Mouse (Mus musculus) mouse embryonic stem cell (cell line): ENCODE results near the gene Cxcr5.

ENCODE experiments used
- in situ Hi-C, 2 experiments: fragments of 300-500 bp; cut with MboI; formaldehyde crosslinking; loops; 1 replicate in 1 of 2; 3 replicates in 1 of 2; pipeline ENCODE4 v1.14.3; 2019 to 2020; ENCODE audit warnings: low sequenced_read_pairs in 2 of 2, low pct_unique_long_range_greater_than_20kb in 1 of 2, mixed read lengths in 1 of 2; ENCODE audit not compliant: unreplicated experiment in 1 of 2

The Cxcr5 gene

DNA sequence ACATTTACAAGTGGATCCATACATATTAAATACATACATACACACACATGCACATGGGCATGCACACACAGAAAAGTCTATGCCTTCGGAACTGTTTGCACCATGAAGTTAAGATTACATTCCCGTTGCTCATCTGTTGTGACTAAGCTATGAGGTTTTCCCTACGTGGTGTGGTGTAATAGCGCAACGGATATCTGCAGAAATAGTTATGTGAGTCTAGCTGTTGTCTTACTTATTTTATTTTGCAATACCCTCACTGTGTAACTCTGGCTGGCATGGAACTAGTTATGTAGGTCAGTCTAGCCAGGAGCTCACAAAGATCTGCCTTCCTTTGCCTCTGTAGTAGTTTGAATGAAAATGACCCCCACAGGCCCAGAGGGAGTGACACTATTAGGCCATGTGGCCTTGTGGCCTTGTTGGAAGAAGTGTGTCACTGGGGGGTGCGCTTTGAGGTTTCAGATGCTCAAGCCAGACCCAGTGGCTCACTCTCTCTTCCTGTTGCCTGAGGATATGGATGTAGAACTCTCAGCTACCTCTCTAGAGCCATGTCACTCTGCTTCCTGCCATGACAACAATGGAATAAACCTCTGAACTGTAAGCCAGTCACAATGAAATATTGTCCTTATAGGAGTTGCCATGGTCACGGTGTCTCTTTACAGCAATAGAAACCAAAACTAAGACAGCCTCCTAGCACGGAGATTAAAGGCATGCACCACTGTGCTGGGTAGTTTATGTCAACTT, 13.1 kb downstream of the Cxcr5 start:
- in situ Hi-C loops, result no loop called here

DNA sequence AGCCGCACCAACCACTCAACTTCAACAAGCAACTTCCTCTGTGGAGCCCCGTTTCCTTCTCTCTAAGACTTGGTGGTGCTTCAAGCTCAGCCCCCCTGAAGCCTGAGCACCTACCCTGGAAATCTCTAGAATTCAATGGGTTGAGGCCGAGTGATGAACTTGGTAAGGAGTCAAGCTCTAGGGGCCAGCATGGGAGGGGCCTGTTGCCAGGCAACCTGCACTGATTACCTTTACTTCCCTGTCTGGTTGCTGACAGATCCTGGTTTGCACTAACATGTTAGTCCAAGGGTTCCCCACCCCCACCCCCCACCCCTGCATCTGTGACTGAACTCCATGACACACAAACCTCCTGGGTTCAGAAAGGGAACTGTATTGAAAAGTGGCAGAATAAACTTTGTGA, 16.7 kb downstream of the Cxcr5 start:
- in situ Hi-C loops, result no loop called here

DNA sequence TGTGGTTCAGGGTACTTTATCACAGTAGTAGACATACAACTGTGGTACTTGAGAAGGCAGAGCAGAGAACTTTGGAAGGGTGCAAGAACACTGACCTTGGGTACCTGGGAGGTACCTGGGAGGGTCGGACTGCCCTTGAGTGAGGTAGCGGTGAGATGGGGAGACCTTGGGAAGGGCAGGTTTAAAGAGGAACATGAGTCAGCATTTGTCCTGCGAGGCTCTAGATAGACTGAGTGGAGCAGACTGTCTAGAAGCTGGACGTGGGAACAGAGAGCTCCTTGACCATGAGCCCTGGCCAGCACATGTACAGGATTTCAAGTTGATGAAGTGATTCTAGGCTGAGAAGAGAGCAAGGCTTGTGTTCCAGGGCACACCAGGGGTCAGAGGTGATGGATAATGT, 19.3 kb downstream of the Cxcr5 start:
- in situ Hi-C loops, result no loop called here

DNA sequence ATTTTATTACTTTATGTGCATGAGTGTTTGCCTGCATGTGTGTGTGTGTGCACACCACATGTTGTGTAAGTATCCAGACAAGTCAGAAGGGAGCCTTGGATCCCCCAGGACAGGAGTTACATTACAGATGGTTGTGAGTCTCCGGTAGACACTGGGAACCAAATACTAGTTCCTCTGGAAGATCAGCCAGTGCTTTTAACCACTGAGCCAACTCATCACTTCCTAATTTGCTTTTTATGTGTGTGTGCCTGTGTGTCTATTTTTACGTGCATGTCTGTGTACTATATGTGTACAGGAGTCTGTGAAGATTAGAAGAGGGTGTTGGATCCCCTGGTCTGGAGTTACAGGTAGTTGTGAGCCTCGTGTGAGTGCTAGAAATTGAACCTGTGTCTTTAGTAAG, 21.0 kb downstream of the Cxcr5 start:
- in situ Hi-C loops, result no loop called here

DNA sequence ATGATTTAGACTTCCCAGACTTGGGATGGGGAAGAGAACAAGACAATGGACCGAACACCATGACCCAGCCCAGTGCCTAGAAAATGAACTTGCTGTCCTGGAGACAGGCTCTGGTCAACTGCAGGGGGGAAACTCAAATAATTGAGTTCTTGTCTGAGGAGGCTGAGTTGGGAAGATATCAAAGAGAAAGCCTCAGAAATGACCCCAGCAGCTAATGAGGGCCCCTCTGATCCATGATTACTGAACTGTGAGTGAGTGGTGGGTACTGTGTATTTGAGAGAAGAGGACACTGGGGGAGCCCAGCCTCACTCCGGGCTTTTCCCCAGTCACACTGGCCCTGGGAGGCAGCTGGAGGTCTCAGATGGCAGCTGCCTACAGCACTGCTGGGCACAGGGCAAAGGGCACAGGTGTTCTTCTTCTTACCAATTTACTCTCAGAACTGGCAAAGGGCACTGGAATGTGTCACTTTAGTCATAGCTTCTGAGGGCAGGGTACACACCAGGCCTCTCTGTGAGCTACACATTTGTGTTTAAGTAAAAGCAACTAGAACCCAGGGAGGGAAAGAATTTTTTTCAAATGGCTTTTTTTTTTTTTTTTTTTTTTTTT, 21.8 kb downstream of the Cxcr5 start:
- in situ Hi-C loops, result no loop called here

DNA sequence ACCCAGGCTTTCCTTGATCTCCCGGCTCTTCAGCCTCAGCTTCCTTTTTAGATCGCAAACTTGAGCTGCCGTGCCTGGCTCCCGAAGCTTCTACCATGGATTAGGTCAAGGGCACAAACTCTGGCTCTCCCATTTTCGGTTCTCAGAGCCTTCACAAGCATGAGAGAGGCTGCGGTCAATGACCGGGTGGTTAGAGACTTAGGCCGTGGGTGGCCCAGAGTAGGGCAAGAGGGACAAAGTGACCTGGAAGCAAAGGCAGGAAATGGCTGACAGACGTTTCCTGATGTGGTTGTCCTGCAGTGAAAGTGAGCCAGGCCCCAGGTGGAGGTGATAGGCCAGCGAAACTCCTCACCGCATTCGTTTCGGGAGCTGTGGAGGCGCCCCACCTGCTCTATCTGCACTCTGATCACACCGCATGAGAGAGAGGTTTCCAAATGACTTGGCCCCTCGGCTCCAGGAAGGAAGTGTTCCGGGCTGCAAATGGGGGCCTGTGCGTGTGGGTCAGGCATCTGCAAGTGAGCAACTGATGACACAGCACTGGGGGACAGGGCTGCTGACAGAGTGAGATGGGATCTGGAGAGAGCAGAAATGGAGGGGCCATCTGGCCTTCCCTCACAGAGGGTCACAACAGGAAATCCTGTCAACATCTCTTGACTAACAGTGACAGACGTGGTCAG, 23.9 kb downstream of the Cxcr5 start:
- in situ Hi-C loops, result no loop called here

DNA sequence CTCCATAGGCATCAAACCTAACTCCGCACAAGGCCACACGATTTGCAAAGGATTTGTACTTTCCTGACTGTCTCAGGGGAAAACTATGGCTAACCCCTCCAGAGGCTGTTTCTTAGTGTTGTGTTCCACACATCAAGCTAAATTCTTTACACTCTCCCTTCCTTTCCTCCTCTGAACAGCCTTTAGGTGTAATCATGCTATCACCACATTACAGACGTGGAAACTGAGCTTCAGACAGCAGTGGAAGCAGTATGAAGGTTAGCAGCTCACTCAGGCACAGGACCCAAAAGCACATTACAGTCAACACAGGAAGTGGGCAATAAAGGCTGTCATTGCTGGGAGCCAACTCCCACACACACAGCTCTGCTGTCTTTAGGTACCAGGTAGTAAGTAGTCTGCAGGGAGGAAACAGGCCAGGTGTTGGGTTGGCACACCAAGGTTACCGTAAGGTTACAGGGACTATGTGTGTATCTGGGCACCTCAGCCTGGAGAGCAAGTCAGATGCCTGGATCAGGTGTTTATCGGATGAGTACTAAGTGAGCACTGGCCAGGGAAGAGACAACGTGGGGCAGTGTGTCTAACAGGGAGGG, 28.6 kb downstream of the Cxcr5 start:
- in situ Hi-C loops, result no loop called here

DNA sequence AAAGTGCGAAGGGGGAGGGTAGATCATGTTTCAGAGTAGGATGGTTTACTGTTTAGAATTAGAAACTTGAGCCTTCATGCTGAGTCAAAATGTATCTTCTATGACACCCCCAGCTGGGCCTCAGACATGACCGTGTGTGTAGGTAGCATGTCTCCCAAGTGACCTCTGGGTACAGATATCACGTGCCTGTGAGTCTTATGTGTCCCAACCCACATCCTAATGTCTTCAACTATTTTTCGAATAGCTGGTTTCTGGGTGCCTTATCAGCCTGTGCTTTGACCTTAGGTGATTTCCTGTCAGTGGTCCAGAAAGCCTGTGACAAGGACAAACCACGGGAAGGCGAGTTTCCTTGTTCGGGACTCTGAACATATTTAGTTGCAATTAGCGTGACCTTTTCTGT, 33.3 kb downstream of the Cxcr5 start:
- in situ Hi-C loops, result no loop called here

DNA sequence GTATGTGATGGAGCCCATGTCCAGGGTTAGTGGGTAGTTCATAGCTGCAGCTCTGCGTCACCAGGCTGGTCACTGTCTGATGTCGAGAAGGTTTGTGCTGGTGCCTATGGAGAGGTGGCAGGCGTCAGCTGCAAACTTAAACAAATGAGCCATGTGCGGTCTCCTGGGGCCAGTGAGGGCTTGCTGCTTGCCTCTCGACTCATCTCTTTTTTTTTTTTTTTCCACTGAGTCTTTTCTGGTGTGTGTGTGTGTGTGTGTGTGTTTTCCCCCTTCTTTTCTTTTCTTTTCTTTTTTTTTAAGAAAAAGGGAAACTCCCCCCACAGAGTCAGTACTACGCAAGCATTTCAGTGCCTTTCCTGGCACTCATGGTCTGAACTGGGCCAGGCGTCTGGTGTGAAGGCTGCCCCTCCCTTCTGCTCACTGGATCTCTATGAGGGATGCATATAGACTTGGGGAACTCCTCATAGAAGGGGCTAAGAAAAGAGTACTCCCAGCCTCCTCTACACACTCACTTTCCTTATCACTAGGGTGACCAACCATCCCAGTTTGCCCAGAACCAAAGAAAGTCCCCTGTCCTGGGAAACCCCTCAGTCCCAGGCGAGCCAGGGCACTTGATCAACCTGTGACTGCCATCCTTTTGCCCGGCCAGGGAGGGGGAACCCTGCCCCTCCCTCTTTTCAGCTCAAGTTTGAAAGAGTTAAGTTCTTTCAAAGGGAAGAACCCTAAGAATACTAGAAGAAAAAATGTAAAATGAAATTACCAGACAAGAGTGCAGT, 35.2 kb downstream of the Cxcr5 start:
- in situ Hi-C loops, result no loop called here

DNA sequence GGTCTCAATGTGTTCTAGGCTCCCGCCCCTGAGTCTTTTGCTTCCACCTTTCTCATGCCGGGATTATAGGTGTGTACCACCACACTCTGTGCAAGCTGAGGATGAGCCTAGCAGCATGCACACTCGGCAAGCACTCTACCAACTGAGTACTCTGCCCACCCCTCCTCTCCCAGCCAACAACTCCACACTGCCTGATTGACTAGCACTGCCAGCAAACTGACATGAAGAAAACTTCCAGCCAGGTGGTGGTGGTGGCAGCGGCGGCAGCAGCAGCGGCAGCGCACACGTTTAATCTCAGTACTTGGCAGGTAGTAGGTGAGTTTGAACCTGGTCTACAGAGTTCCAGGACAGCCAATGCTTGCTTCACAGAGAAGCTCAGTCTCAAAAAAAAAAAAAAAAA, 36.1 kb downstream of the Cxcr5 start:
- in situ Hi-C loops, result no loop called here

DNA sequence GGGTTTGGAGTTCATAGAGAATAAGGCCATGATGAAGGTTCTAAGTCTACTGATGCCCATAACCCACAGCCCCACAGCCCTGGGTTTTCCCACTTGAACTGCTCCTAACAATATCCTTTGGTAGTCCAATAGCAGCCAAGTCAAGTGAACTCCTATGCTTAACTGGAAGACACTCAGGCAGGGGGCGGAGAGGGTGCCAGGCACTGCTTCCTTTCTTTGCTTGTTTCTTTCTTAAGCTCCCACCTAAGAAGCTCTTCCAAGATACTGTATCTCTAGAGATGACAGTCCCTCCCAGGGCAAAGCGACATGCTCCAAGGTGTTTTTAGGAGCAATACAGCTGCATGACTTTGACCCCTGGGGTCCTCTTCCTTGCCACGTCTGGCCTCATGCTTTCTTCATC, 36.7 kb downstream of the Cxcr5 start:
- in situ Hi-C loops, result no loop called here

DNA sequence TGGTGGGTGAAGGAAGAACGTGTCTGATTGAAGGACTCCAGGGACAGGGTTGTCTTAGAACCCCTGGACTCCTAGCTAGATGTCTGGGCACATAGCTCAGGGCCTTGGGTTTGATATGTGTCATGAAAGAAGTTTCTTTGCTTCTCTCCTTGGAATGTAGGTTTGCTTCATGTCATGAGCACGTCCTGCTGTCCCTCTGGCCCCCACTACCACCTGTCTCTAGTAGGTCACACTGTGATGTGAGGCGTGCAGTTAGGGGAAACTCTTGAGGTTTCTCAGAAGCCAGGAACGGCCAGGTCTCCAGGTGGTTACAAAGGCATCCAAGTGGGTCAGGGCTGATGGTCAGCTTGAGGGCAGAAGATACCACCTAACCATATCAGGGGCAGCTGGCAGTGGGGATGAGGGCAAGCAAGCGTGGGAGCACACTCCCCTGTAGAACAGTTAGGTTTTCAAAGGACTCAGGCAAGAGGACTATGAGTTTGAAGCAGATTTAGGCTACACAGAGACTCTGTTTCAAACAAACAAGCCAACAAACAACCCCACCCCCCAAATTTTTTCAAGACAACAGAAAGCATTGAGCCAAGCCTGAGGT, 37.3 kb downstream of the Cxcr5 start:
- in situ Hi-C loops, result no loop called here

DNA sequence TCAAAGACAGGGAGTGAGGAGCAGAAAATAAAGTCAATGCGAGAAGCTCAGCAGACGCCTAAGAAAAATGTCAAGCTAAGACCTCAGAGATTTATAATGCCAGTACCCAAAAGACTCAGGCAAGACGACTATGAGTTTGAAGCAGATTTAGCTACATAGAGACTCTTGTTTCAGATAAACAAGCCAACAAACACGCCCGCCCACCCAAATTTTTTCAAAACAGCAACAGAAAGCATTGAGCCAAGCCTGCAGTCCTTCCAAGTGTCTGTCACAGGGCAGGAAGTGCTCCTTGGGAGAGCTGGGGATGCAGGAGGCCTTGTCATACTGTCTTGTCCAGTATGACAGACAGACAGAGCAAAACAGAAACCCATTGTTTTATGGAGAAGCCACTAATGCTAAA, 38.0 kb downstream of the Cxcr5 start:
- in situ Hi-C loops, result no loop called here

DNA sequence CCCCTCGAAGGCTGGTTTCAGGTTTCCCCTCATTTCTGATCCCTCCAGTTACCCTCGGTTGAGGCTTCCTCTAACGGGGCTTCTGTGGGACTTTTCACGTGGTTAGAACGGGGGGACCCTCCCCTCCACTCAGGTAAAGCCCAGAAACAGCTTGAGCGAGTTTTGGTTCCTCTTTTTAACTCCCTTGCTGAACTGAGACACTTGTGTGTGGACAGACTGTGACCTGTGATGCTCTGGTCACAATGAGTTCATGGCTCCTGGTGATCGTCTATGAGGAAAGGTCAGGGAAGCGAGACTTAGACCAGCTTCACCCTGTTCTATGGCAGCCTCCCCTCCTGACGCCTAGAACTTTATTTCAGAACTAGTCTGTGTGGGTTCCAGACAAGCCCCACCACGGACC, 39.8 kb downstream of the Cxcr5 start:
- in situ Hi-C loops, result no loop called here

DNA sequence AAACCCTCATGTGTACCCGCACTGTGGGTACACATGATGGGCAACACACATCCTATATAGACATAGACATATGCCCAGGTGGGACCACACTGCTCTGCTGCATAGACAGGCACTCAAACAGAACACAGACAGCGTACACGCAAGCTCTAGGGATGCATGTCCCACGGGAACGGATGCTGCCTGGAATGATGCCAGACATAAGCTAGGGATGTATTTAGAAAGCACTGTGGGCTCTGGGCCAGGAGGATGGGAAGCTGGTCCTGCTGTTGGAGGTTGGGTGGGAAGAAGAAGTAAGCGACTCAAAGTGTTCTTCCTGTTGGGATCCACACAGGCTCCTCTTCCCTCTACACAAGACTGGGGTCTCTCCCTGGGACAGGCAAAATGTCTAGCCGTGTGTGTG, 43.6 kb downstream of the Cxcr5 start:
- in situ Hi-C loops, result no loop called here

DNA sequence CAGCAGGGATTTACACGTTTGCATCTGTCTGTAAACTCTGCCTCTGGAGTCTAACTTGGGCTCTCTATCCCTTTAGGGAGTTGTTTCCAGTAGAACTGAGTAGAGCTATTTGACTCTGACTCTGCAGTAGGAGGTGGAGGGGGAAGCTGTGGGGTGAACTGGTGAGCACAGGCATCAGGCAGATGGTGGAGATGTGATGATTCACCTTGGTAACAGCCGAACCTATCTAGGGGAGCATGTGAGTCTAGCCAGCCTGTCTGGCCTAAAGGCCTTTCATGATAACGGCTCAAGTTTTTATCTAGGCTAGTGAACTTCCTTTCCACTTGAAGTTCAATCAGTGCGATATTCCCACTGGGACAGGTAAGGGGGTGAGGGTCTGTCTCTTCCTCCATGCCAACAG, 44.3 kb downstream of the Cxcr5 start:
- in situ Hi-C loops, result no loop called here

DNA sequence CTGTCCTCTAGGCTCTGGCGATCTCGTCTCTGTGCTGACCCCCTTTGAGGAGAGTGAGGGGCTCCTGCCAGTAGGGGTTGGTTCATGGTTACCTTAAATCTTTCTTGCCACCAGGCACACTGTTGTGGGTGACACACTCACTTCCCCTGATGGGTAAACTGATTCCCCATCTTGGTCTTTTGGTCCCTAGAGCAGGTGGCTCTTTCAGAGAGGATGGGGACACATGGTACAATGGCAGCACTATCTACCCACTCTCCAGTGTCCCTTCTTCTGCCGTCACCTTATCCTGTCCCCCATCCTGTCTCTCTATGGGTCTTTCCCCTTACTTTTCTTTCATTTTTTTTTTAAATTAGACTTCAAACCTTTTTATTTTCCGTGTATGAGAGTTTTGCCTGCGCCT, 45.8 kb downstream of the Cxcr5 start:
- in situ Hi-C loops, result no loop called here

DNA sequence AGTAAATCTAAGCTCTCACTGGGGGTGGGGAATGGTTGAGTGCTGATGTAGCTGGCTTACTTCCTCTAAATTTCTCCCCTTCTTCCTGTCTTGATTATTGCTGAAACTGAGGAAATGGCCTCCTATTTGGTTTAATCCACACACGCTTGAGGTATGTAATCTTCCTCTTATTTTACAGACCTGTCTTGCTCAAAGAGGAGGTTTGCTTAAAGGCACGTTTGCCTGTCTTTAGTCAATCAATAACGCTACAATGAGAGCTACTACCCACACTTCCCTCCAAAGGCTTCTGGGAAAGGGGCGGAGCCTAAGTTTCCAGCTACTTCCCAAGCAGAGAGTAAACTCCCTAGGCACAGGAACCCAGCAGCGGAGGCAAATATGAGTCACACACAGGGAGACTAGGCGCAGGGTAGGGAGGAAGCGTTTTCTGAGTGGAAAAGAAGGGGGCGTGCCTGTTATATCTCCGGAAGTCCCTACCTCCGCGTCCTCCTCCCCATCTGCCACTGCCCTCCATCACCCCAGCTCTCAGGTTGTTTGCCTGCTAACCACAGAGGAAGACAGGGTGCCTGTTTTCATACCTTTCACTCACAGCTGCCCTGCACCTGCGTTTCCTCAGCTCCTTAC, 46.4 kb downstream of the Cxcr5 start:
- in situ Hi-C loops, result no loop called here
